In the genomic region with DNA sequence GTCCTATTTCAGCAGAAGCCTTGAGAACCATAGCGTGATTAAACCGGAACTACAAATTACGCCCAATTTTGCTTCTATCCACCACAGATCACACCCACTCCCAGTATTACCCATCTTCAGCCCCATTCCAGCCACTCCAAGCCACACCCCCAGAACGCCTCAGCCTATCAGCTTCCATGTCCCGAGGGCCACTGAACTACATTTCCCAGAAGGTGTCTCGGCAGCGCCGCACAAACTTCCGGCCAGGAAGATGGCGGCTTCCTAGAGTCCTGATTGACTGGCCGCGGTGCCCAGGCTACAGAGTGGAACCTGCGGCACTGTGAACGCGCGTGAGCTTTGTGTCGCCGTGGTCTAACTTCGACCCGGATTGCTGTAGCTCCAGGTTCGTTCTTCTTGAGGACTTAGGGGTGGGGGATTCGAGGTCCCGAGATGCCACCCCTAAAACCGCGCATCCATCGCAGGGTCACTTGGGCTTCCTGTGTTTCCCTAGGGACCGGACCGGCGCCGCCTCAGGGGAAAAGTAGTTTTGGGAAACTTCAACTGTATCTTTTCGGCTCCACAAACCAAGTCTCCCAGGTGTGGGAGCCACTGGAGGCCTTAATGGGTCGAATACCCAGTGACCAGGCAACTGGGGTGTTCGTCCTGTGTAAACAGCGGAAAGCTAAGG, we compare ENCODE assay signal across 8 mouse cellular contexts. TPM values are rescaled to one million over a fixed set of nuclear protein-coding genes. Genes with fewer than 3 reads are reported as not detected.
A peak's percentile ranks its signal among the peaks of the same experiment; 100 is the strongest.
DNase-seq lines count a peak whose midpoint lies in the region; ATAC-seq lines count a peak whose summit lies in the region.

A gene (plus strand): TSS at position 223 of the 667 bp plus-strand sequence.

- WGBS in hindbrain, embryonic 14.5 days, result 1% methylated on average over 34 of the region's 34 CpGs

- peak within 1 kb of the TSS; percentile 58 for H3K27ac ChIP-seq in hindbrain, embryonic 14.5 days

- H3K27me3 ChIP-seq in hindbrain, embryonic 14.5 days (ENCODE audit: control insufficient read depth, insufficient read depth, low read length), result no peaks in the 10 kb centered on the region

- H3K4me2 ChIP-seq in hindbrain, embryonic 14.5 days (replicated peaks), result peak within 1 kb of the TSS; percentile 81

- H3K9me3 ChIP-seq in hindbrain, embryonic 14.5 days (ENCODE audit: control insufficient read depth, low read length), result no peaks in the 10 kb centered on the region

- H3K36me3 ChIP-seq in hindbrain, embryonic 14.5 days (replicated peaks; ENCODE audit: control insufficient read depth, insufficient read depth), result peaks cover 16% of the 10 kb centered on the region

- peak; percentile 90 for DNase-seq in T-cell, adult 2 months (ENCODE audit: low spot score)
- DNase-seq in cerebellum, postnatal 25 days, result peak; percentile 91 to 94
- DNase-seq in frontal cortex, postnatal 25 days (ENCODE audit: low spot score in 2 of 2), result peak; percentile 75 to 82
- DNase-seq in hindbrain, embryonic 14.5 days (ENCODE audit: low spot score), result peak; percentile 92
- peak; percentile 92 for DNase-seq in layer of hippocampus, postnatal 36 days
- peak; percentile 98 for DNase-seq in lung, postnatal 36 days
- peak; percentile 98 for DNase-seq in retina, postnatal 1 day
- DNase-seq in urinary bladder, adult 2 months (ENCODE audit: low spot score), result peak; percentile 72

- H3K4me3 ChIP-seq in hindbrain, embryonic 14.5 days (replicated peaks; ENCODE audit: low read length), result peak within 1 kb of the TSS; percentile 68

- peak within 1 kb of the TSS; percentile 69 for H3K9ac ChIP-seq in hindbrain, embryonic 14.5 days

- peaks cover 11% of the 10 kb centered on the region; the same call in 1 of the 2 replicates for H3K4me1 ChIP-seq in hindbrain, embryonic 14.5 days (replicated peaks; ENCODE audit: control insufficient read depth, insufficient read depth, low read length)

- ATAC-seq in hindbrain, embryonic 14.5 days (ENCODE audit: low FRiP score), result peak; percentile 98

RNA-seq across cellular contexts. Expression of the gene that starts here (rescaled TPM):
- 88.2 and 89.7 TPM in 2 replicates for polyA plus RNA-seq in hindbrain, embryonic 14.5 days (2014; fragmentation: Nextera tagmentation; extraction: Ambion mirVana)
- total RNA-seq in layer of hippocampus, postnatal 36 days (2021), result 10 to 100 TPM; 92.1 to 93.4 TPM
- 87.3 and 92.4 TPM in 2 replicates for polyA plus RNA-seq in urinary bladder, adult 2 months (2012; rRNA removed)

Comparison
In these comparisons a context has a peak if more than half of its experiments do, and no peak if none do; other contexts are left out.
1. Peak in every context shown above with its lines: DNase-seq, ATAC-seq, H3K4me3 ChIP-seq and H3K27ac ChIP-seq.